In genomic region chr7:38182962-38183687, GRCm38 (mm10) we compare ENCODE assay signal across 8 mouse cellular contexts. TPM values are rescaled to one million over a fixed set of nuclear protein-coding genes. Genes with fewer than 3 reads are reported as not detected.
DNase-seq lines count a peak whose midpoint lies in the region; ATAC-seq and TF ChIP-seq lines count a peak whose summit lies in the region.

TSS of gene 1600014C10Rik (plus strand) at chr7:38183217.

- peak within 1 kb of the TSS; percentile 69 for H3K4me3 ChIP-seq in lung, adult 2 months (replicated peaks; ENCODE audit: extremely low read depth, low read depth, low read length)
- H3K4me3 ChIP-seq in bone marrow, adult 2 months (replicated peaks; ENCODE audit: control insufficient read depth, low read depth, low read length) = peak within 1 kb of the TSS; percentile 83
- peak within 1 kb of the TSS; percentile 51 for H3K4me3 ChIP-seq in hindbrain, embryonic 11.5 days (ENCODE audit: low read depth, low read length)
- H3K4me3 ChIP-seq in midbrain, embryonic 11.5 days (ENCODE audit: low read depth, low read length) = peak within 1 kb of the TSS; percentile 45

- TF ChIP-seq POLR2A in lung, adult 2 months (IDR thresholded peaks at IDR 0.05; ENCODE audit: borderline replicate concordance, extremely low read depth, low read depth, low read length) = no peak
- TF ChIP-seq POLR2A in bone marrow, adult 2 months (IDR thresholded peaks at IDR 0.05; ENCODE audit: borderline replicate concordance, control insufficient read depth, low read depth, low read length) = no peak

- no peaks in the 10 kb centered on the region for H3K27me3 ChIP-seq in hindbrain, embryonic 11.5 days (ENCODE audit: control insufficient read depth, insufficient read depth, low read length)
- no peaks in the 10 kb centered on the region for H3K27me3 ChIP-seq in midbrain, embryonic 11.5 days (ENCODE audit: control insufficient read depth, insufficient read depth, low read length)

- peak; percentile 62; the same call in 1 of the 2 replicates for ATAC-seq in hindbrain, embryonic 11.5 days (ENCODE audit: low FRiP score)
- peak; percentile 58 for ATAC-seq in midbrain, embryonic 11.5 days (ENCODE audit: low FRiP score)

- H3K36me3 ChIP-seq in hindbrain, embryonic 11.5 days (ENCODE audit: control insufficient read depth, insufficient read depth, low read length) = no peaks in the 10 kb centered on the region
- H3K36me3 ChIP-seq in midbrain, embryonic 11.5 days (ENCODE audit: control insufficient read depth, insufficient read depth, low read length) = no peaks in the 10 kb centered on the region

- no peak for TF ChIP-seq CTCF in lung, adult 2 months (IDR thresholded peaks at IDR 0.05; ENCODE audit: insufficient read depth, low read length)
- no peak for TF ChIP-seq CTCF in bone marrow, adult 2 months (IDR thresholded peaks at IDR 0.05; ENCODE audit: control insufficient read depth, insufficient read depth, low read length)

- H3K27ac ChIP-seq in bone marrow, adult 2 months (ENCODE audit: control insufficient read depth, insufficient read depth, low read depth, low read length, poor library complexity) = peak within 1 kb of the TSS; percentile 93
- H3K27ac ChIP-seq in hindbrain, embryonic 11.5 days (ENCODE audit: low read depth, low read length) = peak within 1 kb of the TSS; percentile 68
- peak within 1 kb of the TSS; percentile 6; the same call in 1 of the 2 replicates for H3K27ac ChIP-seq in midbrain, embryonic 11.5 days (ENCODE audit: low read depth, low read length)

- 4% methylated on average over 28 of the region's 28 CpGs for WGBS in lung, adult 2 months
- 5% methylated on average over 28 of the region's 28 CpGs for WGBS in bone marrow, adult 2 months
- WGBS in hindbrain, embryonic 11.5 days = 4% methylated on average over 28 of the region's 28 CpGs
- WGBS in midbrain, embryonic 11.5 days = 3% methylated on average over 28 of the region's 28 CpGs

- peak within 1 kb of the TSS; percentile 88 for H3K4me2 ChIP-seq in hindbrain, embryonic 11.5 days (replicated peaks; ENCODE audit: low read depth, low read length)
- peak within 1 kb of the TSS; percentile 93 for H3K4me2 ChIP-seq in midbrain, embryonic 11.5 days

- H3K9me3 ChIP-seq in hindbrain, embryonic 11.5 days (ENCODE audit: control insufficient read depth, low read length) = no peaks in the 10 kb centered on the region
- no peaks in the 10 kb centered on the region for H3K9me3 ChIP-seq in midbrain, embryonic 11.5 days (ENCODE audit: control insufficient read depth, low read length)

- H3K9ac ChIP-seq in hindbrain, embryonic 11.5 days (ENCODE audit: low read depth, low read length) = peak within 1 kb of the TSS; percentile 71
- H3K9ac ChIP-seq in midbrain, embryonic 11.5 days (ENCODE audit: low read length) = peak within 1 kb of the TSS; percentile 63

- intact Hi-C loops in left cerebral cortex, postnatal 25 days (cut with DNase I) = loop anchor here (1.0 to 2.0 kb wide), 2 partner anchors 18 to 88 kb away; partner anchors contain the start of gene Pop4

- no peak for DNase-seq in lung, adult 2 months
- DNase-seq in lung, postnatal 4 days = no peak
- peak; percentile 43 for DNase-seq in forelimb bud, embryonic 11.5 days (ENCODE audit: low read depth, low spot score)
- peak; percentile 48 for DNase-seq in hindbrain, embryonic 11.5 days (ENCODE audit: low spot score)
- DNase-seq in left cerebral cortex, postnatal 25 days (ENCODE audit: low spot score in 2 of 2) = peak in 1 of 2 experiments; percentile 16
- peak; percentile 94 for DNase-seq in midbrain, embryonic 11.5 days (ENCODE audit: low spot score, missing footprints)
- DNase-seq in retina, postnatal 1 day = no peak

- peaks cover 6% of the 10 kb centered on the region; the same call in 1 of the 2 replicates for H3K4me1 ChIP-seq in lung, adult 2 months (ENCODE audit: control insufficient read depth, insufficient read depth, low read length)
- peaks cover 3% of the 10 kb centered on the region for H3K4me1 ChIP-seq in bone marrow, adult 2 months (ENCODE audit: control insufficient read depth, insufficient read depth, low read length)
- H3K4me1 ChIP-seq in hindbrain, embryonic 11.5 days (replicated peaks; ENCODE audit: control insufficient read depth, insufficient read depth, low read length) = peaks cover 2% of the 10 kb centered on the region; the same call in 1 of the 2 replicates
- H3K4me1 ChIP-seq in midbrain, embryonic 11.5 days (ENCODE audit: control insufficient read depth, insufficient read depth, low read length) = peaks cover 7% of the 10 kb centered on the region

RNA-seq across cellular contexts. Expression of gene 1600014C10Rik, which starts in this region (rescaled TPM):
- polyA plus RNA-seq in lung, adult 2 months (2012; rRNA removed) = 12.2 and 16.4 TPM in 2 replicates
- polyA plus RNA-seq in bone marrow, adult 2 months (2011; ENCODE audit: insufficient read depth, insufficient read length, low replicate concordance, missing spikeins) = 15.1 and 22.2 TPM in 2 replicates
- 14.7 and 18.5 TPM in 2 replicates for polyA plus RNA-seq in hindbrain, embryonic 11.5 days (2014; fragmentation: Nextera tagmentation; extraction: Ambion mirVana)
- total RNA-seq in left cerebral cortex, postnatal 25 days (2021) = 10 to 100 TPM; 21.5 to 22.6 TPM
- 17.0 and 17.2 TPM in 2 replicates for polyA plus RNA-seq in midbrain, embryonic 11.5 days (2014; fragmentation: Nextera tagmentation; extraction: Ambion mirVana)

Comparison
In these comparisons a context has a peak if more than half of its experiments do, and no peak if none do; other contexts are left out.
1. DNase-seq: peak in forelimb bud, embryonic 11.5 days (single experiment), hindbrain, embryonic 11.5 days (single experiment) and midbrain, embryonic 11.5 days (single experiment); none in lung, adult 2 months (single experiment), lung, postnatal 4 days (0 of 2) and retina, postnatal 1 day (single experiment).
2. H3K27ac ChIP-seq: peak in every context shown above with its lines; median percentile 93 in bone marrow, adult 2 months; 68 in hindbrain, embryonic 11.5 days; 6 in midbrain, embryonic 11.5 days.
3. Peak in every context shown above with its lines, with median percentiles within 50 percentile points of each other: H3K4me3 ChIP-seq.